Mouse (Mus musculus) E14TG2a.4 (cell line): ENCODE measurements around the gene Nudt4.

Experiments used
- CTCF ChIP-seq: conservative IDR thresholded peaks from 2 replicates; pipeline ENCODE4 v1.5.1; 2014; ENCODE audit warnings: low read length
- NANOG ChIP-seq: IDR thresholded peaks from 2 replicates; pipeline ENCODE4 v1.6.1; 2014; ENCODE audit warnings: borderline replicate concordance, low read length, mixed read lengths
- POU5F1 ChIP-seq: IDR thresholded peaks from 2 replicates; pipeline ENCODE4 v1.6.1; 2014; ENCODE audit warnings: low read length, borderline replicate concordance

- TF ChIP-seq CTCF: no peak
- TF ChIP-seq NANOG: no peak
- no peak for TF ChIP-seq POU5F1
These were observed 50.0 kb downstream of the Nudt4 start for GRCm38 (mm10) chr10:95513768-95514556.
